Mouse (Mus musculus) forebrain, embryonic 12.5 days (tissue): ENCODE data around the gene Serpina1a. TPM values are rescaled to one million over a fixed set of nuclear protein-coding genes. Genes with fewer than 3 reads are reported as not detected.
"Not testable (repeated sequence)": the region's sequence is repeated elsewhere in the genome, so short reads cannot be mapped to it uniquely, and the experiment has no call there.

Experiments used
- ATAC-seq: fragments of 200-750 bp; cut with Nextera tagmentation; 2 replicates; pipeline ENCODE4 v1.8.0; 2017; ENCODE audit warnings: moderate TSS enrichment; ENCODE audit not compliant: low FRiP score
- H3K27ac ChIP-seq: fragments of 300-500 bp; sonication (generic); 2 replicates; pipeline ENCODE4 v1.5.1; 2016; ENCODE audit warnings: mild to moderate bottlenecking
- H3K27me3 ChIP-seq: fragments of 300-500 bp; sonication (generic); 2 replicates; pipeline ENCODE4 v1.6.1; 2016; ENCODE audit warnings: mild to moderate bottlenecking
- H3K36me3 ChIP-seq: fragments of 300-500 bp; sonication (generic); replicated peaks from 2 replicates; pipeline ENCODE4 v1.6.1; 2016; ENCODE audit warnings: mild to moderate bottlenecking
- H3K4me1 ChIP-seq: fragments of 300-500 bp; sonication (generic); 2 replicates; pipeline ENCODE4 v1.6.1; 2016
- H3K4me2 ChIP-seq: fragments of 300-500 bp; sonication (generic); 2 replicates; pipeline ENCODE4 v1.6.1; 2016; ENCODE audit warnings: mild to moderate bottlenecking, moderate library complexity
- H3K4me3 ChIP-seq: fragments of 300-500 bp; sonication (generic); replicated peaks from 2 replicates; pipeline ENCODE4 v1.5.1; 2016; ENCODE audit warnings: mild to moderate bottlenecking
- H3K9ac ChIP-seq: fragments of 300-500 bp; sonication (generic); 2 replicates; pipeline ENCODE4 v1.6.1; 2016; ENCODE audit warnings: mild to moderate bottlenecking
- H3K9me3 ChIP-seq: fragments of 300-500 bp; sonication (generic); 2 replicates; pipeline ENCODE4 v1.6.1; 2016
- WGBS: fragments of 180-500 bp; shearing (Covaris S2); methylation state at CpG from one replicate; pipeline ENCODE4 v1.1.7; 2016; 5-methylcytosine and 5-hydroxymethylcytosine counted together
- polyA plus RNA-seq: library from polyadenylated mRNA; unstranded; fragments of >200 nt; fragmentation: Nextera tagmentation; extraction: Ambion mirVana; gene quantifications from 2 replicates; pipeline ENCODE4 v1.2.1, GENCODE M21; 2016

Gene Serpina1a
- polyA plus RNA-seq, 1 experiment from 2014 or later: not detected

DNA sequence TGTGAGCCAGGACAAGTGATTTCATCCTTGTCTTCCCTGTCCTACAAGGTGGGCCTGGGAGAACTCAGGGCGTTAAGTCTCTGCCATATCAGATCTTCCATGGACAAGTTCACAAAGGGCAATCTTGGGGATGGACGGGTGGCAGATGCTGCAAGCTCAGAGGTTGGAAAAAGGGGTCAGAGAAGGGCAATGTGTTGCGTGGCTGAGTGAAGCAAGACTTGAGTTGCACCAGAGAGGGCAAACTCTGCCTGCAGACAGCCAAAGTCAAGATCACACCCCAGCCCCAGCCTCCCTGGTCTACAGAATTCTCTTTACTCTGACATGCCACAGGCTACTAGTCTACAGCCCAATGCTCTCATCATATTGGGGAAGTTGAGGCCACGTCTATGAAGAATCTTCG, 39.5 kb downstream of the Serpina1a start:
- not testable (repeated sequence) for H3K4me2 ChIP-seq, H3K9me3 ChIP-seq, H3K4me3 ChIP-seq, H3K27me3 ChIP-seq, ATAC-seq, H3K36me3 ChIP-seq, H3K4me1 ChIP-seq, H3K27ac ChIP-seq, H3K9ac ChIP-seq
- WGBS: 81% methylated on average over 5 of the region's 5 CpGs

Other genes starting within 250 kb of the Serpina1a start
- not detected in 2 replicates for gene Serpina10, start 232.1 kb downstream of the Serpina1a start, polyA plus RNA-seq
- not detected in 2 replicates for gene Serpina6, start 206.3 kb downstream of the Serpina1a start, polyA plus RNA-seq
- gene Serpina16, start 187.4 kb downstream of the Serpina1a start, polyA plus RNA-seq: not detected in 2 replicates
- gene Serpina1f, start 168.0 kb downstream of the Serpina1a start, polyA plus RNA-seq: not detected in 2 replicates
- gene Serpina1d, start 90.0 kb downstream of the Serpina1a start, polyA plus RNA-seq: not detected in 2 replicates
- not detected in 2 replicates for gene Serpina1b, start 33.2 kb downstream of the Serpina1a start, polyA plus RNA-seq
- not detected in 2 replicates for gene Serpina1c, start 41.3 kb upstream of the Serpina1a start, polyA plus RNA-seq
- not detected in 2 replicates for gene Serpina1e, start 95.4 kb upstream of the Serpina1a start, polyA plus RNA-seq
- gene Serpina11, start 126.4 kb upstream of the Serpina1a start, polyA plus RNA-seq: not detected in 2 replicates
- not detected in 2 replicates for gene Serpina9, start 150.2 kb upstream of the Serpina1a start, polyA plus RNA-seq
- gene Serpina12, start 180.9 kb upstream of the Serpina1a start, polyA plus RNA-seq: not detected in 2 replicates
- gene Serpina5, start 237.6 kb upstream of the Serpina1a start, polyA plus RNA-seq: not detected in 2 replicates
- gene Serpina3a, start 249.2 kb upstream of the Serpina1a start, polyA plus RNA-seq: not detected in 2 replicates